Mouse (Mus musculus): ENCODE results near the gene Nr1i2. TPM values are rescaled to one million over a fixed set of nuclear protein-coding genes. Genes with fewer than 3 reads are reported as not detected.

The Nr1i2 gene
- polyA plus RNA-seq, 1 experiment from 2014 or later = not detected

- ATAC-seq (ENCODE audit: low FRiP score) = no peak
- no peaks in the 10 kb centered on the region for H3K36me3 ChIP-seq (ENCODE audit: control insufficient read depth, insufficient read depth, low read length)
- DNase-seq (ENCODE audit: low spot score, missing footprints) = no peak
- H3K9ac ChIP-seq (ENCODE audit: low read length) = no peak overlapping the region
- H3K4me3 ChIP-seq (ENCODE audit: low read depth, low read length) = no peak overlapping the region
- no peak overlapping the region for H3K27ac ChIP-seq (ENCODE audit: low read depth, low read length)
- no peaks in the 10 kb centered on the region for H3K27me3 ChIP-seq (ENCODE audit: control insufficient read depth, insufficient read depth, low read length)
- no peak overlapping the region for H3K4me2 ChIP-seq
- H3K9me3 ChIP-seq (ENCODE audit: control insufficient read depth, low read length) = no peaks in the 10 kb centered on the region
- WGBS = 87% methylated on average over 7 of the region's 7 CpGs
- no peaks in the 10 kb centered on the region; the same call in 1 of the 2 replicates for H3K4me1 ChIP-seq (ENCODE audit: control insufficient read depth, insufficient read depth, low read length)
Measured at GRCm38 (mm10) chr16:38280951-38281350, 13.7 kb downstream of the Nr1i2 start.

- no peaks in the 10 kb centered on the region for H3K9me3 ChIP-seq (ENCODE audit: control insufficient read depth, low read length)
- no peaks in the 10 kb centered on the region for H3K27me3 ChIP-seq (ENCODE audit: control insufficient read depth, insufficient read depth, low read length)
- no peak overlapping the region for H3K27ac ChIP-seq (ENCODE audit: low read depth, low read length)
- ATAC-seq (ENCODE audit: low FRiP score) = no peak
- H3K4me2 ChIP-seq = no peak overlapping the region
- no peak overlapping the region for H3K4me3 ChIP-seq (ENCODE audit: low read depth, low read length)
- no peaks in the 10 kb centered on the region for H3K36me3 ChIP-seq (ENCODE audit: control insufficient read depth, insufficient read depth, low read length)
- 94% methylated on average over 5 of the region's 5 CpGs for WGBS
- DNase-seq (ENCODE audit: low spot score, missing footprints) = no peak
- no peaks in the 10 kb centered on the region; the same call in 1 of the 2 replicates for H3K4me1 ChIP-seq (ENCODE audit: control insufficient read depth, insufficient read depth, low read length)
- no peak overlapping the region for H3K9ac ChIP-seq (ENCODE audit: low read length)
Measured at GRCm38 (mm10) chr16:38279794-38280193, 14.8 kb downstream of the Nr1i2 start.

GRCm38 (mm10) chr16:38274737-38275136, 19.9 kb downstream of the Nr1i2 start:
- Histone ChIP-seq H3K4me1 (ENCODE audit: control insufficient read depth, insufficient read depth, low read length) (peaks cover 8% of the 10 kb centered on the region; the same call in 1 of the 2 replicates), H3K27ac (ENCODE audit: low read depth, low read length) (no peak overlapping the region), H3K36me3 (ENCODE audit: control insufficient read depth, insufficient read depth, low read length) (no peaks in the 10 kb centered on the region), H3K9me3 (ENCODE audit: control insufficient read depth, low read length) (no peaks in the 10 kb centered on the region), H3K4me3 (ENCODE audit: low read depth, low read length) (no peak overlapping the region), H3K4me2 (no peak overlapping the region), H3K27me3 (ENCODE audit: control insufficient read depth, insufficient read depth, low read length) (no peaks in the 10 kb centered on the region), H3K9ac (ENCODE audit: low read length) (no peak overlapping the region)
- DNase-seq (ENCODE audit: low spot score, missing footprints) = no peak
- 92% methylated on average over 2 of the region's 2 CpGs for WGBS
- ATAC-seq (ENCODE audit: low FRiP score) = no peak

GRCm38 (mm10) chr16:38272483-38272882, 22.1 kb downstream of the Nr1i2 start:
- Histone ChIP-seq H3K36me3 (ENCODE audit: control insufficient read depth, insufficient read depth, low read length) (no peaks in the 10 kb centered on the region), H3K27ac (ENCODE audit: low read depth, low read length) (no peak overlapping the region), H3K27me3 (ENCODE audit: control insufficient read depth, insufficient read depth, low read length) (no peaks in the 10 kb centered on the region), H3K4me2 (no peak overlapping the region), H3K9me3 (ENCODE audit: control insufficient read depth, low read length) (no peaks in the 10 kb centered on the region), H3K4me3 (ENCODE audit: low read depth, low read length) (no peak overlapping the region), H3K9ac (ENCODE audit: low read length) (no peak overlapping the region), H3K4me1 (ENCODE audit: control insufficient read depth, insufficient read depth, low read length) (peaks cover 8% of the 10 kb centered on the region; the same call in 1 of the 2 replicates)
- DNase-seq (ENCODE audit: low spot score, missing footprints) (no peak), ATAC-seq (ENCODE audit: low FRiP score) (no peak)
- WGBS = 45% methylated on average over 5 of the region's 5 CpGs

- peaks cover 8% of the 10 kb centered on the region; the same call in 1 of the 2 replicates for H3K4me1 ChIP-seq (ENCODE audit: control insufficient read depth, insufficient read depth, low read length)
- no peak overlapping the region for H3K27ac ChIP-seq (ENCODE audit: low read depth, low read length)
- DNase-seq (ENCODE audit: low spot score, missing footprints) (no peak), ATAC-seq (ENCODE audit: low FRiP score) (no peak)
- H3K36me3 ChIP-seq (ENCODE audit: control insufficient read depth, insufficient read depth, low read length) = no peaks in the 10 kb centered on the region
- H3K4me3 ChIP-seq (ENCODE audit: low read depth, low read length) = no peak overlapping the region
- no peak overlapping the region for H3K4me2 ChIP-seq
- no peaks in the 10 kb centered on the region for H3K9me3 ChIP-seq (ENCODE audit: control insufficient read depth, low read length)
- H3K9ac ChIP-seq (ENCODE audit: low read length) = no peak overlapping the region
- no peaks in the 10 kb centered on the region for H3K27me3 ChIP-seq (ENCODE audit: control insufficient read depth, insufficient read depth, low read length)
- WGBS = 75% methylated on average over 3 of the region's 3 CpGs
Measured at GRCm38 (mm10) chr16:38271601-38272000, 23.0 kb downstream of the Nr1i2 start.

GRCm38 (mm10) chr16:38255927-38256326, 38.7 kb downstream of the Nr1i2 start:
- 88% methylated on average over 9 of the region's 9 CpGs for WGBS
- no peaks in the 10 kb centered on the region for H3K4me1 ChIP-seq (ENCODE audit: control insufficient read depth, insufficient read depth, low read length)
- no peaks in the 10 kb centered on the region for H3K36me3 ChIP-seq (ENCODE audit: control insufficient read depth, insufficient read depth, low read length)
- no peak overlapping the region for H3K4me2 ChIP-seq
- H3K27ac ChIP-seq (ENCODE audit: low read depth, low read length) = no peak overlapping the region
- DNase-seq (ENCODE audit: low spot score, missing footprints) (no peak), ATAC-seq (ENCODE audit: low FRiP score) (no peak)
- H3K27me3 ChIP-seq (ENCODE audit: control insufficient read depth, insufficient read depth, low read length) = no peaks in the 10 kb centered on the region
- H3K9me3 ChIP-seq (ENCODE audit: control insufficient read depth, low read length) = no peaks in the 10 kb centered on the region
- H3K4me3 ChIP-seq (ENCODE audit: low read depth, low read length) = no peak overlapping the region
- no peak overlapping the region for H3K9ac ChIP-seq (ENCODE audit: low read length)

GRCm38 (mm10) chr16:38255107-38255506, 39.5 kb downstream of the Nr1i2 start:
- WGBS = 87% methylated on average over 4 of the region's 4 CpGs
- H3K36me3 ChIP-seq (ENCODE audit: control insufficient read depth, insufficient read depth, low read length) = no peaks in the 10 kb centered on the region

GRCm38 (mm10) chr16:38254001-38254400, 40.6 kb downstream of the Nr1i2 start:
- Histone ChIP-seq H3K27me3 (ENCODE audit: control insufficient read depth, insufficient read depth, low read length) (no peaks in the 10 kb centered on the region), H3K9ac (ENCODE audit: low read length) (no peak overlapping the region), H3K36me3 (ENCODE audit: control insufficient read depth, insufficient read depth, low read length) (no peaks in the 10 kb centered on the region), H3K4me2 (no peak overlapping the region), H3K4me1 (ENCODE audit: control insufficient read depth, insufficient read depth, low read length) (no peaks in the 10 kb centered on the region), H3K4me3 (ENCODE audit: low read depth, low read length) (no peak overlapping the region), H3K9me3 (ENCODE audit: control insufficient read depth, low read length) (no peaks in the 10 kb centered on the region), H3K27ac (ENCODE audit: low read depth, low read length) (no peak overlapping the region)
- WGBS = 86% methylated on average over 14 of the region's 14 CpGs
- ATAC-seq (ENCODE audit: low FRiP score) (no peak), DNase-seq (ENCODE audit: low spot score, missing footprints) (no peak)

More at GRCm38 (mm10) chr16:38255107-38255506, 39.5 kb downstream of the Nr1i2 start:
- Histone ChIP-seq H3K9me3 (ENCODE audit: control insufficient read depth, low read length) (no peaks in the 10 kb centered on the region), H3K4me3 (ENCODE audit: low read depth, low read length) (no peak overlapping the region), H3K4me2 (no peak overlapping the region), H3K9ac (ENCODE audit: low read length) (no peak overlapping the region), H3K27ac (ENCODE audit: low read depth, low read length) (no peak overlapping the region), H3K4me1 (ENCODE audit: control insufficient read depth, insufficient read depth, low read length) (no peaks in the 10 kb centered on the region), H3K27me3 (ENCODE audit: control insufficient read depth, insufficient read depth, low read length) (no peaks in the 10 kb centered on the region)
- no peak for DNase-seq (ENCODE audit: low spot score, missing footprints)
- no peak for ATAC-seq (ENCODE audit: low FRiP score)

GRCm38 (mm10) chr16:38250467-38250866, 44.2 kb downstream of the Nr1i2 start:
- H3K9me3 ChIP-seq (ENCODE audit: control insufficient read depth, low read length) = no peaks in the 10 kb centered on the region
- H3K9ac ChIP-seq (ENCODE audit: low read length) = no peak overlapping the region
- H3K36me3 ChIP-seq (ENCODE audit: control insufficient read depth, insufficient read depth, low read length) = no peaks in the 10 kb centered on the region
- no peak overlapping the region for H3K27ac ChIP-seq (ENCODE audit: low read depth, low read length)
- 90% methylated on average over 6 of the region's 6 CpGs for WGBS
- H3K4me3 ChIP-seq (ENCODE audit: low read depth, low read length) = no peak overlapping the region
- ATAC-seq (ENCODE audit: low FRiP score) (no peak), DNase-seq (ENCODE audit: low spot score, missing footprints) (no peak)
- no peaks in the 10 kb centered on the region for H3K27me3 ChIP-seq (ENCODE audit: control insufficient read depth, insufficient read depth, low read length)
- H3K4me1 ChIP-seq (ENCODE audit: control insufficient read depth, insufficient read depth, low read length) = no peaks in the 10 kb centered on the region
- H3K4me2 ChIP-seq = no peak overlapping the region
